Mouse (Mus musculus) liver, postnatal 0 days (tissue): ENCODE data around the gene Fbxl4.

ENCODE experiments used
- CTCF ChIP-seq: sonication (generic); IDR thresholded peaks from 2 replicates; pipeline ENCODE4 v1.5.1; 2016; ENCODE audit warnings: antibody characterized with exemption, low read depth
- EP300 ChIP-seq: IDR thresholded peaks from 2 replicates; pipeline ENCODE4 v1.6.1; 2016; ENCODE audit warnings: antibody characterized with exemption, low read depth, mild to moderate bottlenecking

DNA sequence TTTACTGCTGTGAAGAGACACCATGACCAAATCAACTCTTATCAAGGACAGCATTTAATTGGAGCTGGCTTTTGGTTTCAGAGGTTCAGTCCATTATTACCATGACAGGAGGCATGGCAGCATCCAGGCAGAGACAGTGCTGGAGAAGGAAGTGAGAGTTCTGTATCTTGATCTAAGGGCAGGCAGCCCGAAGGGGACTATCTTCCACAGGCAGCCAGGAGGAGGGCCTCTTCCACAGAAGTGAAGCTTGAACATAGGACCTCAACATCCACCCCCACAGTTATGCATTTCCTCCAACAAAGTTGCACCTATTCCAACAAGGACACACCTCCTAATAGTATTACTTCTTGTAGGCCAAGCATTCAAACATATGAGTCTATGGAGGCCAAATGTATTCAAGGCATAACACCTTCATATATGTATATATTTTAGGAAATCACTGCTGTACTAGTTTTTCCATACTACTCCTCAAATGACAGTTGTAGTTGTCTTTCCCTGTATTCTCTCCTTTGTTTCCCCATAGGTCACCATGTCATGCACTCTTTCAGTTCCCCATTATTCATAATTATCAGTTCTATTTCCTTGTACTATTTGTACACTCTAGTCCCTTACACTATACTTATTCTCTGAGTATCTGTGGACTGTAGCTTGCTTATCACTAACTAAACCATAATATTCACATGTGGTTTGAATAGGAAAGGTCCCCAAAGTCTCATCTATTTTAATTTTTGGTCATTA is 26.4 kb downstream of the Fbxl4 start:
- TF ChIP-seq CTCF (no peak), EP300 (no peak)
